Mouse (Mus musculus): ENCODE measurements around the gene Farsa.

DNA sequence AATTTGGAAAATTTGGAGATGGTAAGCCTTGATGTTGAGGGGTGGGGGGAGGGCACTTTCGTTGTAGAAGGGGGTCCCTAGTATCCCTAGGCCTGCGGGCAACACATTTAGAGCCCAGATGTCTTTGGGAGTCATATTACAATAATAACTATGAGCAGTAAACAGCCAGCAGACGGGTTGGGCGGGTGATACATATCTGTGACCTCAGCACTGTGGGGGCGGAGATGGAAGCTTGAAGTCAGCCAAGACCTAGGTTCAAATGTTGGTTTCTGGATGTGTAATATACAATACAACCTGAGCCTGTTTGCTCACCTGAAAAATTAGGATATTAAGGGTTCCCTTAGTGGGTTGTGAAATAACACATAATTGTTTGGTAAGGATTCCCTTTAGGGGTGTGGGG, 53.2 kb downstream of the Farsa start:
- TF ChIP-seq CTCF (IDR thresholded peaks at IDR 0.05; ENCODE audit: control insufficient read depth, insufficient read depth, insufficient replicate concordance, low read depth, low read length) (no peak), POLR2A (IDR thresholded peaks at IDR 0.05; ENCODE audit: control insufficient read depth, low read depth, low read length) (no peak)
